Mouse (Mus musculus) T-cell, adult 2 months (primary cell): Measurements from ENCODE around the gene Nmrk2.

Experiments used
- DNase-seq: peaks from one replicate; pipeline ENCODE4 v3.0.0; 2022; ENCODE audit warnings: low spot score

The Nmrk2 gene

GRCm38 (mm10) chr10:81216810-81217209 lies 15.0 kb upstream of the Nmrk2 start:
- DNase-seq: no peak

DNA sequence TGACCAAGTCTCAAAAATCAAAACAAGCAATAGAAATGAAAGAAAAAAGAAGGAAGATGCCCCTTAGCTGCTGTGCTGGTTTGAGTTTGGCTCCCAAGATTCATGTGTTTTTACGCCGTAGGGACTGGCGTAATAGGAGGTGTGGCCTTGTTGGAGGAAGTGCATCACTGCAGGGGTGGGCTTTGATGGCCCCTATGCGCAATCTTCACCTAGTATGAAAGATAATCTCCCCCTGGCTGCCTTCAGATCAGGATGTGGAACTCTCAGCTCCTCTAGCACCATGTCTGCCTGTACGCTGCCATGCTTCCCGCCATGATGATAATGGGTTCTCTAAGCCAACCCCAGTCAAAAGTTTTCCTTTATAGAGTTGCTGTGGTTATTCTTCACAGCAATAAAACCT lies 14.4 kb upstream of the Nmrk2 start:
- DNase-seq: no peak

DNA sequence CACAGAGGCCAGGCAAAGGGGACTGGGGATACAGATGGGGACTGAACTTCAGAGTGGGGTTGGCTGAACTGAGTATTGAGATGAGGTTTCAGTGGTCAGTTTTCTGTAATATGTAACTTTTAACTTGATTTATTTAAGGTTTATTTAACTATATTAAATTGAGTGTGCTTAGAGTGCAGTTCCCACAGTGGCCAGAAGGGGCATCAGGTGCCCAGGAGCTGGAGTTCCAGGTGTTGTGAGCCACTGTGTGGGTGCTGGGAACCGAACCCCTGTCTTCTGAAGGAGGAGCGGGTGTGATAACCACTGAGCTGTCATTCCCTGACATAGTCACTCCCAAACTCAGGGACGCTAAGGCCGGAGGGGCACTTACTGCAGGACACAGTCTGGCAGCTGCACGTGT lies 8.3 kb upstream of the Nmrk2 start:
- no peak for DNase-seq

GRCm38 (mm10) chr10:81204137-81204536 lies 2.3 kb upstream of the Nmrk2 start:
- DNase-seq: no peak

DNA sequence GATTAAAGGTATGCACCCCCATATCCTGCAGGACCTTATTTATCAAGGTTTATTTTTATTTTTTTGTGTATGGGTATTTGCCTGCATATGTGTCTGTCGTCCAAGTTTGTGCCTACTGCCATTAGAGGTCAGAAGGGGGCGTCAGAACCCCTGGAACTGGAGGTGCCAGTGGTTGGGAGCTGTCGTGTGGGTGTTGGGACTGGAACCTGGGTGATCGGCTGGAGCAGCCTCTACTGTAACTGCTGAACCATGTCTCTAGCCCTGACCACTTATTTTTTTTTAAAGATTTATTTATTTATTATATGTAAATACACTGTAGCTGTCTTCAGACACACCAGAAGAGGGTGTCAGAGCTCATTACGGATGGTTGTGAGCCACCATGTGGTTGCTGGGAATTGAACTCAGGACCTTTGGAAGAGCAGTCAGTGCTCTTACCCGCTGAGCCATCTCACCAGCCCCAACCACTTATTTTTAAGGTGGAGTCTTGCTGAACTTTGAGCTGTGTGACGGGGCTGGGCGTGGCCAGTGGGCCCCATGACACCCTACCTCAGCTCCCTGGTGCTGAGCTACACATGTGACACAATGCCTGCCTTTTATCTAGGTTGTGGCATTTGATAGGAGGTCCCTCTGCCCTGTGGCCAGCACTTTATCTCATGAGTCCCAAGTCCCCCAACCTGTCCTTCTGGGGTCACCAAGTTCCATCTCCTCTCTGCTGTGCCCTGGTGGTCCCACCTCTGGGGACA lies 1.3 kb upstream of the Nmrk2 start:
- DNase-seq: no peak

DNA sequence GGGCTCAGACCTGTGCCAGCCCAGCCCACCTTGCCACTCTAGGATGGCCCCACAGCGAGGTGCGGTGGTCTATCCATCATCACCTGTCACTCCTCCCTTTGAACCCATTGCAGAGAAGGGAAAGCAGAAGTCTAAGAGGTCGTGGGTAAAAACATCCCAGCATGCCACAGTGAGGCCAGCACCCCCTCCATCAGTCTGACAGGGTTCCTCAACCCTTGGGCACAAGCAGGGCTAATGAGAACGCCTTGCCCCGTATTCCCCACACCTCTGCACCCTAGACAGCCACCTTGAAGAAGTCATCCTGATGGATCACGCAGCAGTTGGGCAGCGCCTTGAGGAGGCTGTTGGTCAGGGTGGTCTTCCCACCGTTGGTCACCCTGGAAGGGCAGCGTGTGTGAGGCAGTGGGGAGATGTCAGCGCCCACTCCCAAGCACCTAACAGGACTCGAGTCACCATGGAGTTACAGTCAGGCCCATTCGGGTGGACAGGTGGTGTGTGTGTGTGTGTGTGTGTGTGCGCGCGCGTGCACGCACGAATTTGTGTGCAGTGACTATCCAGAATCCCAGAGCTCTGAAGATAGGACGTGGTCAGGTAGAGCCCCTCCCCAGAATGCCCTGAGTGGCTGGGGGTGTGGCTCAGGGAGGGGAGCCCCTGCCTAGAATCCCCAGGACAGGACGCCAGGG lies 1.1 kb downstream of the Nmrk2 start:
- no peak for DNase-seq

DNA sequence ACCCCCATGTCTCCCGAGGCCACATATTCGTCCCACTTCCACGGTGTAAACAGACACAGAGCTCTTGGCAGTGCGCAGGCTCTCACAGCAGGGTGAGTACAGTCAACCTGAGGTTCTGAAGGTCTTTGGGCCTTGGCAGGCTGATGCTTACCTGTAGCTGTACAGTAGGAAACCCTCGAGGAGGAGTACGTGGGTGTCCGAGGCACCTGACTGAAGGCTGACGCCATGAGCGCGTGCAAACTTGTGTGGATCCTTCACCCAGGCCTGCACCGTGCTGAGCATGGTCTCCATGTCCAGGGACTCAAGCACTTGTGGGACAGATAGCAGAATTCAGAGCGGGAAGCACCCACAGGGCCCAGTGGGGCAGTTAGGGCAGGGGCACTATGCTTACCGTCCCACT lies 1.7 kb downstream of the Nmrk2 start:
- no peak for DNase-seq

- no peak for DNase-seq
Measured at GRCm38 (mm10) chr10:81198990-81199389, 2.9 kb downstream of the Nmrk2 start.

GRCm38 (mm10) chr10:81198230-81198629 lies 3.6 kb downstream of the Nmrk2 start:
- peak; percentile 66 for DNase-seq

DNA sequence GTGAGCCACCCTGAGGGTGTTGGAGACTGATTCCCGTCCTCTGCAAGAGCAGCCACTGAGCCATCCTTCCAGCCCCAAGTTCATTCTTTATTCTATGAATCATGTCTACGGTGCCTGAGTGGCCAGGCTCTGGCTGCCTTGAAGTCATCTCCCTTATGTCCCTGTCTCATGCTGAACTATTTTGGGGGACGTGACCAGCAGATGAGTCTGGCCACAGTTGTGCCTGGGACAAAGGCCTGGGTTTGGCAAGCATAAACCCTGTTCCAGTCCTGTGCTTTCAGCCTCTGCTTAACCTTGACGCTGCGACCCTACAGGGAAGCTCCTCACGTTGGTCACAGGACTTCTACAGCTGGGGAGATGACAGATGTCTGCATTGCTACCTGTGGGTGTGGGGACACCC lies 4.5 kb downstream of the Nmrk2 start:
- DNase-seq: no peak

DNA sequence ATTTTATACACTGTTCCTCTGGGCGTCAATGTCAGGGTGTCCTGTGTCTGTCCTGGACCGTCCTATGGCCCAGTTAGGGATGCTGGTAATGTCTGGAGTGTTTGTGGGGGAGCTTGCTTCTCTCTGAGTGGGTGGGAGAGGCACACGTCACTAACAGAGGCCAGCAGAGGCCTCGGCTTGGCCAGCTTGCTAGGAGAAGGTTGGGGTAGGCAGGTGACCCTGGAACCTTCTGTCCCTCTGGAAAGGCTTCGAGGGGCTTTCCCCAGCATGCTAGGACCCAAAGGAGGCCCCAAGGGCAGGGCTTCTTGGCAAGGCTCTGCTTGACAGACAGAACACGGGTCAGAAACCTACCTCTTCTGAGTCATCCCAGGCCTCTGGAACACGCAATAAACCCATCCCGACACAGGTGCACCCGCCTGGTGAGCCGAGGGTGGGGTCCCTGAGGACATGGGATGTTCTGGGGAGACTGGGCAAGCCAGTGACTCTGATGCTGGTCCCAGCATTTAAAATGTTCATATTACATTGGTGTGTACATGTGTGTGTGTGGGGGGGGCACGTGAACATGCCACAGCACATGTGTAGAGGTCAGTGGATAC lies 5.3 kb downstream of the Nmrk2 start:
- DNase-seq: no peak

GRCm38 (mm10) chr10:81195300-81195699 lies 6.6 kb downstream of the Nmrk2 start:
- no peak for DNase-seq

DNA sequence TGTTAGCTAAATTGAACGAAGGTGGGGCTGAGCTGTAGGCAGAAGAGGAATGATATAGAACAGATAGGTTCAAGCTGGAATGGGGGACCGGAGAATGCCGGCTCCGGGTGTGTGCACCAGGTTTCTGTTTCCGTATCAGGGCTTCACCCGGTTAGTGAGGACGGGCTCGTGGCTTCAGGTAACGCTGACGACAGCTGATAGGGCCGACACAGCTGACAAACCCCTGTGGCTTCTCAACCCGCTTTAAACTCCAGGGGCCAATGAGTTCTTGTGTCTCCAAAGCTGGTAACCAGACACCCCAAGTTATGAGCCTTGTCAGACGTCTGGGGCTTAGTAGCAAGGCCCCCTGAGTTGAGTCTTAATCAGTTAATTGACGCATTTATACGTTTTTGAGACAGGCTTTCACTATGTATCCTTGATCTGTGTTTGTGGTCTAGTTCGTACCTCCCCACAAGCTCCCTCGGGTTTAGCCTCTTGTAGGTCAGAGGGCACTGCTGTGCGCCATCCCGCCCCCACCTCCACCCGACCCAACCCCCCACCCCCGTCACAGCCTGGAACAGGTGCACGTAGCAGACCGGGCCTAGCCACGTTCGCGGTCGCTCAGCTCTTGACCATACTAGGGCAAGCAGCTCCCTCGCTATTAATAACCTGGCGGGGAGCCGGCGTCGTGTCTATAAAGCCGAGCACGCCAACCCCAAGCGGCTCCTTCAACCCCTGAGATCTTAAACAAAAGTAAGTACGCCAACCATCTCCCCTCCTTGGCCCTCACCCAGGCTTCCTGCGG lies 7.7 kb downstream of the Nmrk2 start:
- peak; percentile 76 for DNase-seq

DNA sequence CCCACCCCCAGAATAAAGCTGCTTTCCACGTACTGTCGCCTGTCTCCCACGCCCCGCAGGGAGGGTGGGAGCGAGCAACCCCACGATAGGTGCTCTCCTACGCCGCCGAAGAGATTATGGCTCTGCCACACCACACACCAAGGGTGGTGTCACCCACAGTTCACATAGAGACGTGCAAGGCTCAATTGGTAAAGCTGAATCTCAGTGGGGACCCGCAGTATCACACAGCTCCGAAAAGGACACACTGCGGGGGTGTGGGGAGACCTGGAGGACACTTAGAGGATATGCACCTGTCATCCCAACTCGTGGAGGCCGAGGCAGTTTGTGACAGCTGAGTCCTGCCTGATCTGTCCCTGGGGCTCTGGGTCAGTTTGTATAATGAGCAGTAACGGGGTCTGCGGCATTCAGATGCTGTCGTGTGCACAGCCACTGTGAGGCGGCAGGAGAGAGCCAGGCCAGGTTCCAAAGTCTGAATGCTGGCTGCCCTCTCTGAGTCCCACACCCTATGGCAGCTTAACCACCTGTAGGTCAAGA lies 8.8 kb downstream of the Nmrk2 start:
- DNase-seq: no peak

- DNase-seq: peak; percentile 89
Measured at GRCm38 (mm10) chr10:81192270-81192967, 9.4 kb downstream of the Nmrk2 start.

DNA sequence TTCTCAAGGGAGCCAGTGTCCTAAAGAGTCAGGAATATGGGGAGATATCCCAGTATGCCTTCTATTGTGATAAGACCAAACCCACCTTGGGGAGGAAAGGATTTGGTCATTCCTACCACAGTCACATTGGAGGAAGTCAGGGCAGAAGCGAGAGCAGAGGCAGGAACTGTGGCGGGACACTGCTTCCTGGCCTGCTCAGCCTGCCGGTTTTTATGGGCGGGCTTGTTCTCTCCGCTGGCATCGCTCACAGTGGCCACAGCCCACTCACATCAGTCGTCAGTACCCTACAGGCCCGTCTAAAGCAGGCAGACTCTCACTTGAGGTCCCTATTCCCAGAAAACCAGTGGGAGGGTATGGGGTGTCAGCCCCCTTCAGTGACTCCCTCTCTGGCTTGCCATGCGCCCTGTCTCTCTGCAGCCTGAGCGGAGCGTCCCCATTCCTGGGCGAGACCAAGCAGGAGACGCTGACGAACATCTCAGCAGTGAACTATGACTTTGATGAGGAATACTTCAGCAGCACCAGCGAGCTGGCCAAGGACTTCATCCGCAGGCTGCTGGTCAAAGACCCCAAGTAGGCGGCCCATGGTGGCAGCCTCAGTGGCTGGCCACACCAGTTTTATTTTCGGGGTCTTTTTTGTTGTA lies 10.4 kb downstream of the Nmrk2 start:
- DNase-seq: no peak

- no peak for DNase-seq
Measured at GRCm38 (mm10) chr10:81190912-81191321, 10.9 kb downstream of the Nmrk2 start.

DNA sequence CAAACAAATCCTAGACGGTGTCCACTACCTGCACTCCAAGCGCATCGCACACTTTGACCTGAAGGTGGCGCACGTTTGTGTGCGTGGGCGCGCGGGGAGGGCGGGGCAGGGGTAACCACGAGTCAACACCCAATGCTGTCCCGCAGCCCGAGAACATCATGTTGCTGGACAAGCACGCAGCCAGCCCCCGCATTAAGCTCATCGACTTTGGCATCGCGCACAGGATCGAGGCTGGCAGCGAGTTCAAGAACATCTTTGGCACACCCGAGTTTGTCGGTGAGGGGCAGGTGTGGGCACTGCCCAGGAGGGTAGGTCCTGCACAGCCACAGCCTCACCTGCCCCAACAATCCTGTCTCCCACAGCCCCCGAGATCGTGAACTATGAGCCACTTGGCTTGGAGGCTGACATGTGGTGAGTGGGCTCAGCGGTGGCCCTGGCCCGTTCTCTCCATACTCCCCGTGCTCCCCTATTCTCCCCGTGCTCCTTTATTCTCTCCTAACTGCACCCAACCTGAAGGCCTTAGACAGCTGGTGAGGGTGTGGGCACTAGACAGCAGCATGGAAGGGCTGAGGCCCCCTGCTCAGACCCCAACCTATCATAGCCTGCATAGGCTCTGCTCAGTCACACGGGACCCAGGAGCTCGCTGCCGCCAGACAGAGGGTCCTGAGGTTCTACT lies 11.5 kb downstream of the Nmrk2 start:
- no peak for DNase-seq

DNA sequence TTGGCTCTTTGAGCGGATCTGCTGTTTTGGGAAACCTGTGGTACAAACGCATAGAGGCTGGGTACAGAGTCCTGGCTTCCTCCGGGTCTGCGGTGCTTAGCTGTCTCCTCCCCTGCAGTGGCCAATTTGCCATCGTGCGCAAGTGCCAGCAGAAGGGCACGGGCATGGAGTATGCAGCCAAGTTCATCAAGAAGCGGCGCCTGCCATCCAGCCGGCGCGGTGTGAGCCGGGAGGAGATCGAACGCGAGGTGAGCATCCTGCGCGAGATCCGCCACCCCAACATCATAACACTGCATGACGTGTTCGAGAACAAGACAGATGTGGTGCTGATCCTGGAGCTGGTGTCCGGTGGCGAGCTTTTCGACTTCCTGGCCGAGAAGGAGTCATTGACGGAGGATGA lies 12.0 kb downstream of the Nmrk2 start:
- no peak for DNase-seq

DNA sequence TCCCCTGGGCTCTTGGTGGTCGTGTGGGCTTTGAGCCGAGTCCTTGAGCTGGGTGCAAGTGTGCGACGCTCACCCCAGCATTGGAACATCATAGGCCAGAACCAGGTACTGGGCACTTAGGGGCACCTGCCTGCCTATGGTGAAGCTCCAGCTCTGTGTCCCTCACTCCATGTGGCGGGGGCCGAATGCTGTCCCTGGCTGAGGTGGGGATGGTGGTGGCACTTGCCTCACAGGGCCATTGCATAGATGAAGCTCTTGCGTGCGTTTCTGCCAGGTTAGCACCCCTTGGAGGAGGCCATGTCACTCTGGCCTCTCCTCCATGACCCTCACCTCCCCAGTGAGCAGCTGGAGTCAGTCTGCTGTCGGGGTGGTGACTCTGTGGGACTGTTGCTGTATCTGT lies 14.7 kb downstream of the Nmrk2 start:
- no peak for DNase-seq

GRCm38 (mm10) chr10:81184765-81185164 lies 17.1 kb downstream of the Nmrk2 start:
- DNase-seq: no peak
